Mouse (Mus musculus): ENCODE results near the gene Tmem144. TPM values are rescaled to one million over a fixed set of nuclear protein-coding genes. Genes with fewer than 3 reads are reported as not detected.

Gene Tmem144
- 2.5 and 3.2 TPM in 2 replicates for polyA plus RNA-seq (2016; fragmentation: Nextera tagmentation; extraction: Ambion mirVana)

DNA sequence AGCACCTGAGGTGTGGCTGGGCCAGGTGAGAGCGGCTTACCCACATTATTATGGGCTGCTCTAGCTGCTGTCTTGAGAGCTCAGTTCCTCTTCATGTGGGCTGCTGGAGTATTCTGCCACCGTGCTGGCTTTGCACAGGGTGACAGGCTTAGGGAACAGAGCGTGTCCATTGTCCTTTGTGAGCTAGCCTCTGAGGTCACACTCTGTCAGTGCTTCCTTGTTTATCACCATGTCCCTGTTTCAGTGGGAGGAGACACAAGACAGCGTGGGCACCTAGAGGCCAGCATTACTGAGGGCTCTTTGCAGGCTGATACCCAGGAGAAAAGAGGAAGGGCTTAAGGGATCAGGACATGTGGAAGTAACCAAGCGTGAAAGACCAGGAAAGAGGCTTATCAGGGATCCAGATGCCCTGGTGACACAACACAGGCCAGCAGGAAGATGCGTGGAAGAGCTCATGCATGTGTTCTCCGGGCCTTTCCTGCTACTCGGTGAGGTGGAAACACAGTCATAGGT, at the start of gene Tmem144:
Gene Tmem144 (minus strand): TSS at position 120 of the 513 bp plus-strand sequence.
- H3K4me2 ChIP-seq (replicated peaks): no peak within 1 kb of the TSS
- H3K4me1 ChIP-seq: no peaks in the 10 kb centered on the region
- H3K9ac ChIP-seq: no peak within 1 kb of the TSS
- H3K36me3 ChIP-seq: no peaks in the 10 kb centered on the region
- H3K4me3 ChIP-seq: no peak within 1 kb of the TSS
- no peaks in the 10 kb centered on the region for H3K27me3 ChIP-seq
- WGBS: 47% methylated on average over 8 of the region's 8 CpGs
- H3K9me3 ChIP-seq: no peaks in the 10 kb centered on the region
- H3K27ac ChIP-seq: no peak within 1 kb of the TSS
- no peak for ATAC-seq (ENCODE audit: insufficient number of reproducible peaks, insufficient read depth, low FRiP score, low TSS enrichment)

GRCm38 (mm10) chr3:79901734-79902133, 49.2 kb upstream of the Tmem144 start:
- H3K27ac ChIP-seq: no peak overlapping the region

DNA sequence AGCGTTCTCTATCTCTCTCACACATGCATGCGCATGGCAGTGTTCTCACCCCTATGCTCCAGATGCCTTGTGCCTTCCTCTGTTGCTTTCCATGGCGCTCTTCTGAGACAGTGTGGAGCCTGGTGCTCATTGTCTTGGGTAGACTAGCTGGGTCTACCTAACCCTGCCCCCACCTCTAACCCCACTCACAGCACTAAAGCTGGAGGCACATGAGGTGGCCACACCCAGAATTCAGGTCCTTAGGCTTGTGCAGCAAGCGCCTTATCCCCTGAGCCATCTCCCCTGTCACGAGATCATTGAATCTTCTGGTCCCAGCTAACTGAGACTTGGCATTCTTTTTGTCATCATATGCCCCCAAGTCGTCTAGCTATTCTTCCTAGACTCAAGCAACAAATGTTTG, 48.7 kb upstream of the Tmem144 start:
- Histone ChIP-seq H3K4me1 (no peaks in the 10 kb centered on the region), H3K36me3 (no peaks in the 10 kb centered on the region), H3K4me3 (no peak overlapping the region), H3K27me3 (no peaks in the 10 kb centered on the region), H3K9ac (no peak overlapping the region), H3K27ac (no peak overlapping the region), H3K9me3 (no peaks in the 10 kb centered on the region), H3K4me2 (replicated peaks) (no peak overlapping the region)
- ATAC-seq (ENCODE audit: insufficient number of reproducible peaks, insufficient read depth, low FRiP score, low TSS enrichment): no peak
- 77% methylated on average over 6 of the region's 6 CpGs for WGBS

More at GRCm38 (mm10) chr3:79901734-79902133, 49.2 kb upstream of the Tmem144 start:
- 88% methylated on average over 4 of the region's 4 CpGs for WGBS
- no peaks in the 10 kb centered on the region for H3K4me1 ChIP-seq
- no peak overlapping the region for H3K9ac ChIP-seq
- no peak overlapping the region for H3K4me3 ChIP-seq
- H3K9me3 ChIP-seq: no peaks in the 10 kb centered on the region
- ATAC-seq (ENCODE audit: insufficient number of reproducible peaks, insufficient read depth, low FRiP score, low TSS enrichment): no peak
- H3K4me2 ChIP-seq (replicated peaks): no peak overlapping the region
- no peaks in the 10 kb centered on the region for H3K36me3 ChIP-seq
- no peaks in the 10 kb centered on the region for H3K27me3 ChIP-seq

- 98% methylated on average over 2 of the region's 2 CpGs for WGBS
These were observed 47.9 kb upstream of the Tmem144 start for GRCm38 (mm10) chr3:79900502-79900901.

GRCm38 (mm10) chr3:79899906-79900305, 47.3 kb upstream of the Tmem144 start:
- no peaks in the 10 kb centered on the region for H3K36me3 ChIP-seq
- WGBS: 86% methylated on average over 9 of the region's 9 CpGs
- no peak overlapping the region for H3K27ac ChIP-seq
- no peak overlapping the region for H3K4me2 ChIP-seq (replicated peaks)
- no peaks in the 10 kb centered on the region for H3K27me3 ChIP-seq
- H3K9me3 ChIP-seq: no peaks in the 10 kb centered on the region
- no peak overlapping the region for H3K4me3 ChIP-seq
- ATAC-seq (ENCODE audit: insufficient number of reproducible peaks, insufficient read depth, low FRiP score, low TSS enrichment): no peak
- no peak overlapping the region for H3K9ac ChIP-seq
- H3K4me1 ChIP-seq: no peaks in the 10 kb centered on the region

More at GRCm38 (mm10) chr3:79900502-79900901, 47.9 kb upstream of the Tmem144 start:
- no peak overlapping the region for H3K9ac ChIP-seq
- no peak overlapping the region for H3K27ac ChIP-seq
- H3K4me2 ChIP-seq (replicated peaks): no peak overlapping the region
- no peaks in the 10 kb centered on the region for H3K27me3 ChIP-seq
- ATAC-seq (ENCODE audit: insufficient number of reproducible peaks, insufficient read depth, low FRiP score, low TSS enrichment): no peak
- H3K9me3 ChIP-seq: no peaks in the 10 kb centered on the region
- H3K4me1 ChIP-seq: no peaks in the 10 kb centered on the region
- H3K36me3 ChIP-seq: no peaks in the 10 kb centered on the region
- no peak overlapping the region for H3K4me3 ChIP-seq

DNA sequence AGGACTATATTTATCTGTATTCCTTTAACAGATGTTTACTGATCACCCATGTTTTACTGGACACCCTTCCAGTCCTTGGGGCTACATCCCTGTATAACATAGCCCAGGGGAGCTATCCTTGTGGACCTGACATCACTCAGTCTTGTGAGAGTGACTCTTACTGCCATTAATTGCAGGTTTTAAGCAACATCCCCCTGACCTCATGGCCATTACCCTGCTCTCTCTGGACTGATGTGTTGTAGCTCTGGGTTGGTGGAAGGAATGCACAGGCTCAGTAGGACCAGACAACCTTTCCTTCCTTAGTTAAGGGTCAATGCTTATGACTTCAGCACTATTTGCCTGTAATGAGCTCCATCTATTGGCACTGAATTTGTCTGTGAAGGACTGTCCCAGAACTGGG, 45.9 kb upstream of the Tmem144 start:
- no peaks in the 10 kb centered on the region for H3K27me3 ChIP-seq
- no peak overlapping the region for H3K27ac ChIP-seq
- H3K4me2 ChIP-seq (replicated peaks): no peak overlapping the region
- no peaks in the 10 kb centered on the region for H3K36me3 ChIP-seq
- H3K9me3 ChIP-seq: no peaks in the 10 kb centered on the region
- H3K4me3 ChIP-seq: no peak overlapping the region
- H3K4me1 ChIP-seq: no peaks in the 10 kb centered on the region
- ATAC-seq (ENCODE audit: insufficient number of reproducible peaks, insufficient read depth, low FRiP score, low TSS enrichment): no peak
- no peak overlapping the region for H3K9ac ChIP-seq

GRCm38 (mm10) chr3:79897534-79898370, 45.2 kb upstream of the Tmem144 start:
- H3K36me3 ChIP-seq: no peaks in the 10 kb centered on the region
- H3K4me1 ChIP-seq: no peaks in the 10 kb centered on the region
- no peaks in the 10 kb centered on the region for H3K9me3 ChIP-seq
- H3K27ac ChIP-seq: no peak overlapping the region
- ATAC-seq (ENCODE audit: insufficient number of reproducible peaks, insufficient read depth, low FRiP score, low TSS enrichment): no peak
- H3K4me2 ChIP-seq (replicated peaks): no peak overlapping the region
- WGBS: 66% methylated on average over 13 of the region's 13 CpGs
- H3K4me3 ChIP-seq: no peak overlapping the region
- H3K27me3 ChIP-seq: no peaks in the 10 kb centered on the region
- no peak overlapping the region for H3K9ac ChIP-seq

- no peaks in the 10 kb centered on the region for H3K9me3 ChIP-seq
- no peak for ATAC-seq (ENCODE audit: insufficient number of reproducible peaks, insufficient read depth, low FRiP score, low TSS enrichment)
- no peaks in the 10 kb centered on the region for H3K36me3 ChIP-seq
- H3K4me3 ChIP-seq: no peak overlapping the region
- no peaks in the 10 kb centered on the region for H3K27me3 ChIP-seq
- no peak overlapping the region for H3K27ac ChIP-seq
- peaks cover 14% of the 10 kb centered on the region; the same call in 1 of the 2 replicates for H3K4me1 ChIP-seq
- 88% methylated on average over 2 of the region's 2 CpGs for WGBS
- H3K9ac ChIP-seq: no peak overlapping the region
- H3K4me2 ChIP-seq (replicated peaks): no peak overlapping the region
These were observed 35.4 kb upstream of the Tmem144 start for GRCm38 (mm10) chr3:79887966-79888365.

DNA sequence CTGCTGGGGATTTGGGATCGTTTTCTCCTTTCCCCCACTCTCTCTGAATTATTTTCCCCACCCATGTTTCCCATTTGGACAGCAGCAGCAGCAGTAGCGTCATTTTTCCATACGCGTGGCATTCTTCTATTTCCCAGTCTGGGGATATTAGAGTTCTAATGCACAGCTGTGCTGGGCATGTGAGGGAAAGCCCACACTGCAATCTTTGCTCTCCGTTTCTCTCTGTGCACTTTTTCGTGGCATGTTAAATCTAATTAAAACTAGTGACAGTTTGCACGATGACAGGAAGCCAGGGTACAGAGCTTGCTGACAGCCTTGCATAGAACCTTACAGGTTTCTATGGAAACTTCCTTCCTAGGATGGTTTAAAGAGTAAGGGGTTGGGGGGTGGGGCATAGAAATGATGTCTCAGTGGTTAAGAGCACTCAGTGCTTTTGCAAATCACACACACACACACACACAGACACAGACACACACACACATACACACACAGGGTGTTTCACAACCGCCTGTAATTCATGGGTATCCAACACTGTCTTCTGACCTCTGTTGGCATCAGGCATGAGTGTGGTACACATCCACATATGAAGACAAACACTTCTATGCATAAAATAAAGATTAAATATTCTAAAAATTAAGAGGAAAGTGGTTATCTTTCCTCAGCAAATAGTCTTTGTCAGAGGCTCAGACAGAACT, 34.7 kb upstream of the Tmem144 start:
- 44% methylated on average over 8 of the region's 8 CpGs for WGBS

GRCm38 (mm10) chr3:79886357-79887091, 34.0 kb upstream of the Tmem144 start:
- Histone ChIP-seq H3K27ac (peak overlapping the region; percentile 54; the same call in 1 of the 2 replicates), H3K4me2 (replicated peaks) (peak overlapping the region; percentile 27), H3K36me3 (no peaks in the 10 kb centered on the region), H3K9me3 (no peaks in the 10 kb centered on the region), H3K4me1 (peaks cover 14% of the 10 kb centered on the region; the same call in 1 of the 2 replicates), H3K9ac (no peak overlapping the region), H3K27me3 (no peaks in the 10 kb centered on the region), H3K4me3 (no peak overlapping the region; the same call in 1 of the 2 replicates)
- 89% methylated on average over 23 of the region's 23 CpGs for WGBS
- ATAC-seq (ENCODE audit: insufficient number of reproducible peaks, insufficient read depth, low FRiP score, low TSS enrichment): peak; percentile 72; the same call in 1 of the 2 replicates

More for the DNA sequence above, 34.7 kb upstream of the Tmem144 start:
- Histone ChIP-seq H3K9ac (no peak overlapping the region), H3K27ac (0 out of 2 replicates have a peak overlapping the region, but pooled peaks have one; percentile 30), H3K36me3 (no peaks in the 10 kb centered on the region), H3K27me3 (no peaks in the 10 kb centered on the region), H3K9me3 (no peaks in the 10 kb centered on the region), H3K4me1 (peaks cover 14% of the 10 kb centered on the region; the same call in 1 of the 2 replicates), H3K4me2 (replicated peaks) (peak overlapping the region; percentile 27), H3K4me3 (no peak overlapping the region)
- ATAC-seq (ENCODE audit: insufficient number of reproducible peaks, insufficient read depth, low FRiP score, low TSS enrichment): peak; percentile 52; the same call in 1 of the 2 replicates
